Mouse (Mus musculus) olfactory bulb, adult 2 months (tissue): Measurements from ENCODE around the gene Pogk.

Source experiments
- CTCF ChIP-seq: fragments of 200-500 bp; IDR thresholded peaks from 2 replicates; pipeline ENCODE4 v1.5.1; 2012; ENCODE audit warnings: low read depth, mild to moderate bottlenecking, low read length, moderate library complexity; ENCODE audit not compliant: insufficient read depth
- POLR2A ChIP-seq: fragments of 200-500 bp; IDR thresholded peaks from 2 replicates; pipeline ENCODE4 v1.6.1; 2012; ENCODE audit warnings: mild to moderate bottlenecking, low read depth, low read length, moderate library complexity; ENCODE audit not compliant: insufficient read depth

DNA sequence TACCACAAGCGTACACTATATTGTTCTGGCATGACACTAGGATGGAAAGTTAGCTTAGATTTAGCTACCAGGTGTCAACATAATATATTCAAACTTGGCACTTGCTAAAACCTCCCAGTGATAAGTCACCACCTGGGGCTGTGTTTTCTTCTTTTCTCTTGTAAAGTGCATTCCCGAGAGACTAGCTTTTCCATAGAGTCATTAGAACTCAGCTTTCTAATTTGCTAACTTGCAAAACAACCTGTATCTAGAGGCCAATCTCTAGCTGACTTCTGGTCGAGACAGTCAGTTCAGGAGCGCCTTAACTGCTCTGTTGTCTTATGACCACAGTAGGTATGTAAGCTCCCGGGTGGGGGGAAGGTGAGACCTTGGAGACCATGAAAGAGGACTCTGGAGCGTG is 29.8 kb upstream of the Pogk start:
- TF ChIP-seq CTCF (no peak), POLR2A (no peak)
